Mouse (Mus musculus) Patski (cell line): ENCODE data around the gene Gk2. TPM values are rescaled to one million over a fixed set of nuclear protein-coding genes. Genes with fewer than 3 reads are reported as not detected.

Source experiments
- ATAC-seq: fragments of 100-300 bp; one replicate; pipeline ENCODE4 v1.8.0; 2021
- CTCF ChIA-PET: fragments of 350-600 bp; sonication (Branson Sonifier 250); formaldehyde crosslinking; loops from one replicate; lab custom pipeline; 2022; ENCODE audit warnings: inconsistent platforms; lab: Charles Lee
- POLR2A ChIA-PET: fragments of 350-600 bp; sonication (Branson Sonifier 250); formaldehyde crosslinking; loops from one replicate; lab custom pipeline; 2022; ENCODE audit warnings: antibody characterized with exemption, inconsistent platforms; lab: Charles Lee
- DNase-seq: peaks from one replicate; pipeline ENCODE4 v3.0.0-alpha.2; 2011; ENCODE audit warnings: low read depth, low spot score
- H3K27me3 ChIP-seq: fragments of 371-371 bp; one replicate; pipeline ENCODE4 v1.5.1; 2021
- CTCF ChIP-seq: fragments of 100-300 bp; IDR thresholded peaks from one replicate; pipeline ENCODE4 v1.5.1; 2021
- in situ Hi-C: fragments of 300-500 bp; cut with MboI; formaldehyde crosslinking; loops from 3 replicates; pipeline ENCODE4 v1.11.1; 2018; ENCODE audit warnings: low pct_unique_long_range_greater_than_20kb, mixed read lengths
- polyA plus RNA-seq: library from polyadenylated mRNA; unstranded; gene quantifications from one replicate; pipeline ENCODE4 v1.2.3, GENCODE M21; 2021

The Gk2 gene
- not detected for polyA plus RNA-seq

DNA sequence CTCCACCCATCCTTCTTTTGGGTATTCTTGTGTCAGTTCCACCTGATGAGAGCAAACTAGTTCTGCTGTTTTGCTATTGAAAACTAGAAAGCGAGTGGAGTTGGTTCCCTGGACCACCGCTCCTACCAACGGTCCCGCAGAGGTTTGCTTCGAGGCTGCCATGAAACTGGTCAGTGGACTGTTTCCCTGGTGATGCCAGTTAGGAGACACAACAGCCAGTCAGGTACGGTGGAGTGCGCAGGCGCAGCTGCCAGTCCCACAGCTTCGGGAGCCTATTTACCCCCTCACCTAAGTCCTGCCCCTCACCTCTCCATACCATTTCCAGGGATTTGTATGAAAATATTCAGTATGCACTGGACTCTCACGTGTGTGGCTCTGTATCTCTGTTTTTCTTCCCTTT, at the start of gene Gk2:
Gene Gk2, minus strand, starts transcription at position 206 of the 400 bp plus-strand sequence.
- no peaks in the 10 kb centered on the region for H3K27me3 ChIP-seq
- ChIA-PET POLR2A (interaction anchor here (1.0 kb wide), 1 partner anchor 11 kb away, joined by 3 read pairs; no protein-coding TSS in a partner anchor), CTCF (interaction anchor here (1.5 kb wide), 1 partner anchor 24 kb away, joined by 3 read pairs; no protein-coding TSS in a partner anchor)
- in situ Hi-C loops, result no loop called here
- DNase-seq (no peak), ATAC-seq (no peak)
- TF ChIP-seq CTCF, result no peak

DNA sequence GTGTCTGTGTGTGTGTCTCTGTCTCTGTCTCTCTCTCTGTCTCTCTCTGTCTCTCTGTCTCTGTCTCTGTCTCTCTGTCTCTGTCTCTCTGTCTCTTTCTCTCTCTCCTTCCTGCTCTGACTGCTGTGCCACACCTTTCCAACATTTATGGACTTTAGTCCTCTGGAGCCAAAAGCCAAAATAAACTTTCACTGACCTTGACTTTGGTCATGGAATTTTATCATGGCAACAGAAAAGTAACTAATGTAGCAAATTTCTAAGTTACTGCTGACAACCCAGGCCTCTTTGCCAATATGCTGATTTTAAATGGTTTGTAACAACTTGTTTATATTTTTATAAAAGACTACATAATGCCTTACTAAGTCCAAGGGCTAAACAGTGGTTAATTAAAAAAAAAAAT, 41.2 kb upstream of the Gk2 start:
- ATAC-seq (no peak), DNase-seq (no peak)
- H3K27me3 ChIP-seq, result no peaks in the 10 kb centered on the region
- ChIA-PET POLR2A (no interaction called here), CTCF (interaction anchor here (1.6 kb wide), 1 partner anchor 60 kb away, joined by 3 read pairs; no protein-coding TSS in a partner anchor)
- TF ChIP-seq CTCF, result no peak
- in situ Hi-C loops, result no loop called here

- POLR2A ChIA-PET, result no interaction called here
- DNase-seq (no peak), ATAC-seq (no peak)
- in situ Hi-C loops, result no loop called here
- CTCF ChIA-PET, result no interaction called here
- H3K27me3 ChIP-seq, result no peaks in the 10 kb centered on the region
- TF ChIP-seq CTCF, result no peak
These were observed 38.8 kb upstream of the Gk2 start for GRCm38 (mm10) chr5:97495488-97496092.

DNA sequence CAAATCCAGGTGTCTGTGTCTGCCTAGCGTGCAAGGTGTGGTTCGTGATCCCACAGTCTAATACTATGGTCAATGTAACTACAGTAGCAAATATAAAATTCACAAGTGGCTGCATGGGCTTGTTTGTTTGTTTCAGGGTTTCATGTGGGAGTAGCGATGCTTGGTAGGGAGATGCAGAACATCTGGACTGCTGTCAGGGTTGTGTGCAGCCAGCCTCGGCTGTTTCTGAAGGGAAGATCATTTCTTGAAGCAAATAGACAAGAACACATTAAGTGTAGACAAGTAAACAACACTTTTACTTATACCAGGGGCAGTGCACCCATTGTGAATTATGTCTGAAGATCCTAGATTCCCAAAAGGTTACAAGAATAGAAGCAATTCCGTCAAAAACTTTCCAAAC, 36.6 kb upstream of the Gk2 start:
- ATAC-seq (no peak), DNase-seq (no peak)
- ChIA-PET CTCF (no interaction called here), POLR2A (no interaction called here)
- in situ Hi-C loops, result no loop called here
- no peaks in the 10 kb centered on the region for H3K27me3 ChIP-seq
- TF ChIP-seq CTCF, result no peak

- ATAC-seq (no peak), DNase-seq (no peak)
- in situ Hi-C loops, result no loop called here
- POLR2A ChIA-PET, result no interaction called here
- H3K27me3 ChIP-seq, result no peaks in the 10 kb centered on the region
- CTCF ChIA-PET, result no interaction called here
- TF ChIP-seq CTCF, result no peak
These were observed 29.3 kb upstream of the Gk2 start for GRCm38 (mm10) chr5:97486141-97486540.

- H3K27me3 ChIP-seq, result no peaks in the 10 kb centered on the region
- DNase-seq (no peak), ATAC-seq (no peak)
- no peak for TF ChIP-seq CTCF
- ChIA-PET CTCF (interaction anchor here (0.7 to 1.0 kb wide), 2 partner anchors 14 to 22 kb away, joined by 3 read pairs; no protein-coding TSS in a partner anchor), POLR2A (interaction anchor here (0.5 kb wide), 1 partner anchor 722 kb away, joined by 3 read pairs; no protein-coding TSS in a partner anchor)
- in situ Hi-C loops, result no loop called here
These were observed 23.2 kb upstream of the Gk2 start for GRCm38 (mm10) chr5:97479991-97480390.

- in situ Hi-C loops, result no loop called here
- DNase-seq, result no peak
- ChIA-PET POLR2A (no interaction called here), CTCF (no interaction called here)
- TF ChIP-seq CTCF, result no peak
- no peak for ATAC-seq
- H3K27me3 ChIP-seq, result no peaks in the 10 kb centered on the region
These were observed 10.4 kb upstream of the Gk2 start for GRCm38 (mm10) chr5:97467246-97467645.

DNA sequence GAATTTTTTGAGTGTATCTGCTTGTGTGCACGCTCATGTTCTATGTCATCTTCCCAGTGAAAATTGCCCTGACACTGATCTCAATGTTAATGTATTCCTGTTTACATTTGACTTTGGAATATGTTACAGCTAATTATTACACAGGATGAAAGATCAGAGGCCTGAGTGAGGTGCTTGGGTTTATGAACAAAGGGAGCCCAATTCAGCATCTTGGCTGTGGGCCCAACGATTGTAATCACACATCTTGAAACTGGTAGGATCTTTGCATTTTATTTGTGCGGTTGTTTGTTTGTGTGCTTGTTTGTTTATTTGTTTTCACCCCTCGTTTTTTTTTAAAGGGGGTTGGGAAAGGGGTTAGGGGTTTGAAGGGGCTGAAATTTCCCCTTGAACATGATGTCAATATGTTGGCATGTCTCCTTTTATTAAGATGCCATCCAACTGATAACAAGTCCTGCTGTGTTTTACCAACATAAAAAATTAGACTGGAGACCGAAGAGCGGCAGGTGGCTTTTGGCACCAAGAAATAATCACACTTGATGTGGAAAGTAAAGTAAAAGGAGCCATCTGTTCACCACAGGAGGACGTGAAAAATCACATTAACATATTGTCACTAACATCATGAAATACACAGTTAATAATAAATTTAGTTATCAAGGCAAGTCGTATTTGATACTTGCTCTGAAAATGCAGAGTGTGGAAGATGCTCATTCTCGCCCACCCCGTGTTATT, 9.8 kb upstream of the Gk2 start:
- no peaks in the 10 kb centered on the region for H3K27me3 ChIP-seq
- CTCF ChIA-PET, result interaction anchor here (1.3 to 1.6 kb wide), 3 partner anchors 13 to 15 kb away, joined by 3 to 4 read pairs (median 4); no protein-coding TSS in a partner anchor
- in situ Hi-C loops, result no loop called here
- no peak for TF ChIP-seq CTCF
- ATAC-seq, result no peak
- POLR2A ChIA-PET, result no interaction called here
- DNase-seq, result no peak

DNA sequence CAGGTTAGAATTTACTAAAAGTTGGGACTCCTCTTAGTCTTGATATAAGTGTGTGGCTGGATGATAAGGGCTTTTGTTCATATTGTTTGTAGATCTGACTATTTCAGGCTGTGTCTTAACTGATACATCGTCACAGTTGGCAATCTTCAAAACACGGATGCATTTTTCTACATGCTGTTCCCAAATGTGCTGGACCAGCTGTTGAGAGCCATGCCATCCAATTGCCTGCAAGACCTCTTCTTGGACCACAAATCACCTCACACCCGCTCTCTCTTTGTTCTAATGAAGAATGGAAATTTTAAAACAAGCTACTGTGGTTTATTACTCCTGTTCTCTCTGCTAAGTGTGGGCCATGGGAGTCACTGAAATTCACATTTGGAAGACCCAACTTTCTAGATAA, 9.1 kb upstream of the Gk2 start:
- in situ Hi-C loops, result no loop called here
- CTCF ChIA-PET, result interaction anchor here (1.3 to 1.6 kb wide), 3 partner anchors 14 to 15 kb away, joined by 3 to 4 read pairs (median 4); no protein-coding TSS in a partner anchor
- ATAC-seq (no peak), DNase-seq (no peak)
- H3K27me3 ChIP-seq, result no peaks in the 10 kb centered on the region
- no peak for TF ChIP-seq CTCF
- POLR2A ChIA-PET, result no interaction called here

- in situ Hi-C loops, result no loop called here
- H3K27me3 ChIP-seq, result no peaks in the 10 kb centered on the region
- TF ChIP-seq CTCF, result no peak
- ATAC-seq, result no peak
- no peak for DNase-seq
- ChIA-PET POLR2A (no interaction called here), CTCF (no interaction called here)
These were observed 6.0 kb upstream of the Gk2 start for GRCm38 (mm10) chr5:97462856-97463255.

GRCm38 (mm10) chr5:97451451-97451850, 5.4 kb downstream of the Gk2 start:
- CTCF ChIA-PET, result interaction anchor here (1.1 to 1.8 kb wide), 3 partner anchors 9 to 30 kb away, joined by 3 to 4 read pairs (median 4); no protein-coding TSS in a partner anchor
- no peak for DNase-seq
- H3K27me3 ChIP-seq, result no peaks in the 10 kb centered on the region
- TF ChIP-seq CTCF, result no peak
- POLR2A ChIA-PET, result no interaction called here
- no peak for ATAC-seq
- in situ Hi-C loops, result no loop called here
